Mouse (Mus musculus) forelimb bud, embryonic 11.5 days (tissue): ENCODE results near the gene Sphk2.
"Not testable (repeated sequence)": the region's sequence is repeated elsewhere in the genome, so short reads cannot be mapped to it uniquely, and the experiment has no call there.

Experiments used
- DNase-seq: peaks from one replicate; pipeline ENCODE4 v3.0.0-alpha.2; 2012; ENCODE audit warnings: low read depth, low spot score

The Sphk2 gene

GRCm38 (mm10) chr7:45693921-45694591 lies 23.7 kb downstream of the Sphk2 start, which contains the start of gene Sec1:
Gene Sec1 (minus strand): TSS chr7:45694402.
- DNase-seq, result no peak

- DNase-seq, result no peak
Observed at GRCm38 (mm10) chr7:45692364-45692763, 25.4 kb downstream of the Sphk2 start.

- no peak for DNase-seq
Observed at GRCm38 (mm10) chr7:45689800-45690199, 28.0 kb downstream of the Sphk2 start.

- no peak for DNase-seq
Observed at GRCm38 (mm10) chr7:45689099-45689498, 28.7 kb downstream of the Sphk2 start.

GRCm38 (mm10) chr7:45686841-45687240 lies 31.0 kb downstream of the Sphk2 start:
- DNase-seq, result no peak

- DNase-seq, result no peak
Observed at GRCm38 (mm10) chr7:45685811-45686210, 32.0 kb downstream of the Sphk2 start.

GRCm38 (mm10) chr7:45683396-45684050 lies 34.3 kb downstream of the Sphk2 start, which contains the start of gene Ntn5:
Gene Ntn5 (plus strand): TSS chr7:45684022.
- no peak for DNase-seq

GRCm38 (mm10) chr7:45682144-45683126 lies 35.4 kb downstream of the Sphk2 start:
- DNase-seq, result peak; percentile 94

GRCm38 (mm10) chr7:45681046-45681736 lies 36.6 kb downstream of the Sphk2 start:
- no peak for DNase-seq

GRCm38 (mm10) chr7:45679966-45680621 lies 37.7 kb downstream of the Sphk2 start:
- no peak for DNase-seq

- no peak for DNase-seq
Observed at GRCm38 (mm10) chr7:45678513-45678912, 39.3 kb downstream of the Sphk2 start.

- DNase-seq, result no peak
Observed at GRCm38 (mm10) chr7:45677627-45678295, 40.0 kb downstream of the Sphk2 start.

- no peak for DNase-seq
Observed at GRCm38 (mm10) chr7:45668921-45669320, 48.9 kb downstream of the Sphk2 start.

- DNase-seq, result no peak
Observed at GRCm38 (mm10) chr7:45667761-45668160, 50.0 kb downstream of the Sphk2 start.

- no peak for DNase-seq
Observed at GRCm38 (mm10) chr7:45666161-45666560, 51.6 kb downstream of the Sphk2 start, which contains the start of gene Fut2. Gene Fut2 (minus strand): TSS chr7:45666394.

- DNase-seq, result no peak
Observed at GRCm38 (mm10) chr7:45665303-45666138, 52.3 kb downstream of the Sphk2 start.

- DNase-seq, result not testable (repeated sequence)
Observed at GRCm38 (mm10) chr7:45661702-45662101, 56.1 kb downstream of the Sphk2 start.

- DNase-seq, result no peak
Observed at GRCm38 (mm10) chr7:45660746-45661478, 56.9 kb downstream of the Sphk2 start.
